Mouse (Mus musculus) lung, embryonic 14.5 days (tissue): Measurements from ENCODE around the gene Clec11a. TPM values are rescaled to one million over a fixed set of nuclear protein-coding genes. Genes with fewer than 3 reads are reported as not detected.

Experiments
- ATAC-seq: fragments of 200-750 bp; cut with Nextera tagmentation; 2 replicates; pipeline ENCODE4 v1.8.0; 2017; ENCODE audit warnings: mild to moderate bottlenecking, moderate TSS enrichment, moderate library complexity; ENCODE audit not compliant: insufficient read depth
- DNase-seq: peaks from one replicate; pipeline ENCODE4 v3.0.0-alpha.2; 2015
- H3K27ac ChIP-seq: fragments of 300-500 bp; sonication (generic); 2 replicates; pipeline ENCODE4 v1.5.1; 2014; ENCODE audit warnings: low read depth, mild to moderate bottlenecking, moderate library complexity
- H3K27me3 ChIP-seq: fragments of 300-500 bp; sonication (generic); 2 replicates; pipeline ENCODE4 v1.6.1; 2014; ENCODE audit warnings: low read length, control low read depth; ENCODE audit not compliant: insufficient read depth
- H3K36me3 ChIP-seq: fragments of 300-500 bp; sonication (generic); 2 replicates; pipeline ENCODE4 v1.6.1; 2014; ENCODE audit warnings: control low read depth; ENCODE audit not compliant: insufficient read depth
- H3K4me1 ChIP-seq: fragments of 300-500 bp; sonication (generic); 2 replicates; pipeline ENCODE4 v1.6.1; 2014; ENCODE audit warnings: antibody characterized with exemption, control low read depth; ENCODE audit not compliant: insufficient read depth
- H3K4me2 ChIP-seq: fragments of 300-500 bp; sonication (generic); 2 replicates; pipeline ENCODE4 v1.6.1; 2014; ENCODE audit warnings: mild to moderate bottlenecking
- H3K4me3 ChIP-seq: fragments of 300-500 bp; sonication (generic); 2 replicates; pipeline ENCODE4 v1.5.1; 2014; ENCODE audit warnings: low read depth, low read length
- H3K9ac ChIP-seq: fragments of 300-500 bp; sonication (generic); 2 replicates; pipeline ENCODE4 v1.6.1; 2014
- H3K9me3 ChIP-seq: fragments of 300-500 bp; sonication (generic); 2 replicates; pipeline ENCODE4 v1.6.1; 2016; ENCODE audit warnings: low read depth, low read length, control low read depth
- CTCF ChIP-seq: IDR thresholded peaks from 2 replicates; pipeline ENCODE4 v1.5.1; 2016; ENCODE audit warnings: antibody characterized with exemption, low read depth
- WGBS: fragments of 180-500 bp; shearing (Covaris S2); extraction: QIAGEN DNeasy Blood & Tissue Kit; methylation state at CpG from one replicate; pipeline ENCODE4 v1.1.7; 2014; 5-methylcytosine and 5-hydroxymethylcytosine counted together
- polyA plus RNA-seq: library from polyadenylated mRNA; unstranded; fragments of >200 nt; fragmentation: Nextera tagmentation; extraction: Ambion mirVana; gene quantifications from 2 replicates; pipeline ENCODE4 v1.2.1, GENCODE M21; 2014

Gene Clec11a
- polyA plus RNA-seq, 1 experiment from 2014 or later: 1.8 TPM

- DNase-seq (no peak), ATAC-seq (no peak)
- H3K4me3 ChIP-seq: no peak overlapping the region
- H3K9me3 ChIP-seq: no peaks in the 10 kb centered on the region
- no peak overlapping the region for H3K4me2 ChIP-seq
- H3K36me3 ChIP-seq: no peaks in the 10 kb centered on the region
- H3K4me1 ChIP-seq: no peaks in the 10 kb centered on the region
- H3K27me3 ChIP-seq: peaks cover 52% of the 10 kb centered on the region
- no peak for TF ChIP-seq CTCF
- H3K27ac ChIP-seq: no peak overlapping the region
- H3K9ac ChIP-seq: no peak overlapping the region
- WGBS: 5% methylated on average over 32 of the region's 32 CpGs
Observed at GRCm38 (mm10) chr7:44337121-44337849, 30.6 kb upstream of the Clec11a start.

GRCm38 (mm10) chr7:44336046-44337021 lies 29.6 kb upstream of the Clec11a start:
- 2% methylated on average over 54 of the region's 54 CpGs for WGBS
- H3K4me3 ChIP-seq: peak overlapping the region; percentile 33
- H3K9ac ChIP-seq: no peak overlapping the region
- 0 out of 2 replicates have a peak, but pooled peaks have one; percentile 38 for ATAC-seq
- H3K36me3 ChIP-seq: no peaks in the 10 kb centered on the region
- H3K27ac ChIP-seq: no peak overlapping the region
- DNase-seq: no peak
- H3K4me1 ChIP-seq: no peaks in the 10 kb centered on the region
- peaks cover 52% of the 10 kb centered on the region for H3K27me3 ChIP-seq
- no peaks in the 10 kb centered on the region for H3K9me3 ChIP-seq
- peak overlapping the region; percentile 69 for H3K4me2 ChIP-seq
- no peak for TF ChIP-seq CTCF

- no peaks in the 10 kb centered on the region for H3K36me3 ChIP-seq
- 4% methylated on average over 20 of the region's 40 CpGs for WGBS
- peaks cover 52% of the 10 kb centered on the region for H3K27me3 ChIP-seq
- DNase-seq: peak; percentile 82
- no peaks in the 10 kb centered on the region for H3K4me1 ChIP-seq
- peak overlapping the region; percentile 33 for H3K4me3 ChIP-seq
- H3K9me3 ChIP-seq: no peaks in the 10 kb centered on the region
- no peak overlapping the region for H3K9ac ChIP-seq
- peak overlapping the region; percentile 69 for H3K4me2 ChIP-seq
- no peak for TF ChIP-seq CTCF
- ATAC-seq: peak; percentile 50; the same call in 1 of the 2 replicates
- H3K27ac ChIP-seq: no peak overlapping the region
Observed at GRCm38 (mm10) chr7:44335031-44335878, 28.6 kb upstream of the Clec11a start.

DNA sequence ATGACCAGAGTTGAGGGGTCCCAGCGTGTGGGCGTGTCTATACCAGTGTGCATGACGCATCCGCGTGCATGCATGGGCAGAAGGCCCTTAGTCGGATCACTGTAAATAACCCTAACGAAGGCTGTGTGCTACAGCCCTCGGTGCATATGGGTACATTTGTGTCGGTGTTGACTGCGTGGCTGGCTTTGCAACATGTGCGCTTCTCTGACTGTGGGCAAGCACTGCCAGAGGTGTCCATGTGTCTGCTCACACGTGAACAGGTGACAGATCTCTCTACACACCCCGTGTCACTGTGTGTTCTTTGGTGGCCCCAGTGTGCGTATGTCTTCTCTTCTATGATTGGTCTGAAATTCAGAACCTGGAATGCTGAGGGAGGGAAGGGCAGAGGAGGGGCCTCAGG lies 27.4 kb upstream of the Clec11a start:
- Histone ChIP-seq H3K4me1 (no peaks in the 10 kb centered on the region), H3K36me3 (no peaks in the 10 kb centered on the region), H3K4me3 (no peak overlapping the region), H3K27me3 (peaks cover 51% of the 10 kb centered on the region), H3K4me2 (no peak overlapping the region), H3K9me3 (no peaks in the 10 kb centered on the region), H3K9ac (no peak overlapping the region), H3K27ac (no peak overlapping the region)
- TF ChIP-seq CTCF: no peak
- no peak for ATAC-seq
- WGBS: 49% methylated on average over 14 of the region's 14 CpGs
- no peak for DNase-seq

DNA sequence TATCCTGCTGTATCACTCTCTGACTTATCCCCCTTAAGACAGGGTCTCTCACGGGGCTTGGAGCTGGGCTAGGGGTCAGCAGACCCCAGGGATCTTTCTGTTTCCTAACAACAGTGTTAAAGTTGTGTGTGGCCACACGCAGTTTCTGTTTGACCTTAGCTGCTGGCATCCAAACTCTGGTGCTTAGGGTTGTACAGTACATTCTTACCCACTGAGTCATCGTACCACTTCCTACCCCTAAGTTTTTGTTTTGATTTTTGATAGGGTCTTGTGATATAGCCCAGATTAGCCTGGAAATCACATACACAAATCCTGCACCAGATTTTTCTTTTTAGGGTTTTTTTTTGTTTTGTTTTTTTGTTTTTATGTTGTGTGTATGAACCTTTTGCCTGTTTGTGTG lies 25.6 kb upstream of the Clec11a start:
- Histone ChIP-seq H3K4me1 (no peaks in the 10 kb centered on the region), H3K9me3 (no peaks in the 10 kb centered on the region), H3K27me3 (peaks cover 34% of the 10 kb centered on the region), H3K4me2 (no peak overlapping the region), H3K9ac (no peak overlapping the region), H3K4me3 (no peak overlapping the region), H3K27ac (no peak overlapping the region), H3K36me3 (no peaks in the 10 kb centered on the region)
- no peak for TF ChIP-seq CTCF
- no peak for DNase-seq
- no peak for ATAC-seq
- WGBS: 55% methylated on average over 3 of the region's 3 CpGs

DNA sequence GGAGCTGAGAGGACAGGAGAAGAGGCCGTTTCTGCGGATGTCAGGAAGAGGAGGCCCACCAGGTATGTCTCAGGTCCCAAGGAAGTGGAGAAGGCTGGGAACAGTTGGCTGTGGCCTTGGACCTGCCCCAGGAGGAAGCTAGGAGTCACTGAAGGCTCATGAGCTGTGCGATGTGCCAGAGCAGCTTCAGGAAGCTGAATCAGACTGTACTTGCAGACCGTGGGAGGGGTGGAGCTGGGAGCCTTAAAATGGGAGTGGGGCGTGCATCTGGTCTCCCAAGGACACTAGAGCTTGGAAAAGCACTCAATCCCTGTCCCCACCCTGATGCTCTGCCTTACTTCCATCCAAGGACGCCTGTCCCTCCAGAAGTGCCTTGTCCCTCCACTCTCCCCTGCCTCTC lies 19.9 kb upstream of the Clec11a start:
- Histone ChIP-seq H3K27ac (no peak overlapping the region), H3K4me3 (no peak overlapping the region), H3K36me3 (no peaks in the 10 kb centered on the region), H3K4me2 (no peak overlapping the region), H3K27me3 (no peaks in the 10 kb centered on the region), H3K4me1 (no peaks in the 10 kb centered on the region), H3K9ac (no peak overlapping the region), H3K9me3 (no peaks in the 10 kb centered on the region)
- TF ChIP-seq CTCF: no peak
- DNase-seq (no peak), ATAC-seq (no peak)
- 38% methylated on average over 6 of the region's 6 CpGs for WGBS
